Mouse (Mus musculus) frontal cortex, adult 2 months (tissue): ENCODE results near the gene Efcc1. TPM values are rescaled to one million over a fixed set of nuclear protein-coding genes. Genes with fewer than 3 reads are reported as not detected.

Source experiments
- DNase-seq, 2 experiments: peaks; one replicate each; pipeline ENCODE4 v3.0.0; 2022; ENCODE audit warnings: low spot score in 1 of 2; ENCODE audit errors: extremely low spot score in 1 of 2
- polyA plus RNA-seq: library from polyadenylated mRNA; depleted of rRNA; stranded (reverse); fragments of >200 nt; gene quantifications from 2 replicates; pipeline ENCODE4 v1.2.3, GENCODE M21; 2012; rRNA removed

The Efcc1 gene
- polyA plus RNA-seq, 1 experiment, result 4.5 TPM

DNA sequence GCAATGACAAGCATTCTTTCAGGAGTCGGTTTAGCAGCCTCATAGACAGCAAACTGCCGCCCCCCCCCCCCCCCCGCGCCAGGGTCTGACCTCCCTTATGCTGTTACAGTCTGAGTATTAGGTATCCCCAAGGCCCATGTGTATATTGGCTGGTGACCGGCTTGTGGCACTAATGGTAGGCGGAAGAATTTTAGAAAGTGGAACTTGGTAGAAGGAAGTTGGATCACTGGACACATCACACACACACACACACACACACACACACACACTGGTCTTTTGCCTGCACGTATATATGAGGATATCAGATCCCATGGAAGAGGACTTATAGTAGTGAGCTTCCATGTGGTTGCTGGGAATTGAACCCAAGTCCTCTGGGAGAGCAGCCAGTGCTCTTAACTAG is 71.8 kb downstream of the Efcc1 start:
- no peak for DNase-seq

DNA sequence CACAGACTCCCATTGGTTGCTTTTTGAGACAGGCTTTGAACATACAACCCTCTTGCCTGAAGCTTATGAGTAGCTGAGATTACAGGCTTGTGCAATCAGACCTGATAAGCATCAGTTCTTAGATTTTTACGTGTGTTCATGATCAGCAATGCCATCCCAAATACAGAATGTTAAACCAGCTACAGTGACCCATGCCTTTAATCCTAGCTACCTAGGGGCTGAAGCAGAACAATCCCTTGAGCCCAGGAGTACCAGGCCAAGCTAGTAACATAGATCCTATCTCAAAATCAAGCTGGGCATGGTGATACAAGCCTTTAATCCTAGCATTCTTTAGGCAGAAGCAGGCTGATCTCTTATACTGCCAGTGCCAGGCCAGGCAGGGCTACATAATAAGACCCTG is 73.4 kb downstream of the Efcc1 start:
- no peak for DNase-seq

DNA sequence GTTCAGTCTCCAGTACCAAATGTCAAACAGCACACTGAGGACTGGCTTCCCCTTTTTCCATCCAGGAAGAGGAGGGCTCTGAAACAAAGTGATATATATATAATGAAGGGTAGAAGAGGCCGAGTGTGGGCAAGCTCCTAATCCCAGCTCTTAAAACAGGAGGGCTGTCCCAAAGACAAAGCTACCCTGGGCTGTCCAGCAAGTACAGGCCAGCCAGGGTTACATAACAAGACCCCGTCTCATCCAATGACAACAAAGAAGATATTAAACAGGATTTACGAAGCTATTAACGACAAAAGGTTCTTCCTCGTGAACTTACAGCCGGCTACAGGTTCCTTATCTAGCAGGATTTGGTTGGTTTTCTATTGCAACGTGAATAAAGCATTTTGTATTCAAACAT is 74.2 kb downstream of the Efcc1 start:
- no peak for DNase-seq

DNA sequence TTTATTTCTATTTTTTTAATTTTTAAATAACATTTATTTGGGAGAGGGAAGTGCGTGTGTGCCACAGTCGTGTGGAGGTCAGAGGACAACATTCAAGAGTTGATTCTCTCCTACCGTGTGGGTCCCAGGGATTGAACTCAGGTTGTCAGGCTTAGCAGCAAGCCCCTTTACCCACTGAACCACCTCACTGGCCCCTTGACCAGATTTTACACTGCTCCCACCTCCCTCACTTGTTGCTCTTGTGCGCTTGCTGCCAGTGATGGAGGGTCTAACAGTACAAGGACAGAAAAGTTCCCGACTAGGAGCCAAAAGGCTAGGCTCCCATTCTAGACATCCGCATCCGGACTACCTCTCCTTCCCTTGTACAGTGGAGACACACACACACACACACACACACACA is 74.8 kb downstream of the Efcc1 start:
- no peak for DNase-seq

Other genes with a start within 250 kb of the Efcc1 start
- gene Arhgap25, start 197.6 kb upstream of the Efcc1 start, polyA plus RNA-seq, result 3.4 and 3.5 TPM in 2 replicates
- gene Prokr1, start 140.1 kb upstream of the Efcc1 start, polyA plus RNA-seq, result 0.06 and 0.10 TPM in 2 replicates
- gene Aplf, start 58.7 kb upstream of the Efcc1 start, polyA plus RNA-seq, result 4.2 and 4.6 TPM in 2 replicates
- 0.99 and 1.9 TPM in 2 replicates for gene Gp9, start 47.2 kb downstream of the Efcc1 start, polyA plus RNA-seq
- 15.3 and 17.2 TPM in 2 replicates for gene Rab43, start 81.3 kb downstream of the Efcc1 start, polyA plus RNA-seq
- 3.8 and 5.9 TPM in 2 replicates for gene Gm45140, start 104.9 kb downstream of the Efcc1 start, polyA plus RNA-seq
- gene Isy1, start 107.9 kb downstream of the Efcc1 start, polyA plus RNA-seq, result 26.7 and 26.9 TPM in 2 replicates
- 326 and 335 TPM in 2 replicates for gene Cnbp, start 120.2 kb downstream of the Efcc1 start, polyA plus RNA-seq
- 170 TPM in 2 replicates for gene Copg1, start 156.9 kb downstream of the Efcc1 start, polyA plus RNA-seq
- gene Hmces, start 183.1 kb downstream of the Efcc1 start, polyA plus RNA-seq, result 42.2 and 43.0 TPM in 2 replicates